Comparison of ENCODE assay signal across 7 mouse cellular contexts in the genomic region with DNA sequence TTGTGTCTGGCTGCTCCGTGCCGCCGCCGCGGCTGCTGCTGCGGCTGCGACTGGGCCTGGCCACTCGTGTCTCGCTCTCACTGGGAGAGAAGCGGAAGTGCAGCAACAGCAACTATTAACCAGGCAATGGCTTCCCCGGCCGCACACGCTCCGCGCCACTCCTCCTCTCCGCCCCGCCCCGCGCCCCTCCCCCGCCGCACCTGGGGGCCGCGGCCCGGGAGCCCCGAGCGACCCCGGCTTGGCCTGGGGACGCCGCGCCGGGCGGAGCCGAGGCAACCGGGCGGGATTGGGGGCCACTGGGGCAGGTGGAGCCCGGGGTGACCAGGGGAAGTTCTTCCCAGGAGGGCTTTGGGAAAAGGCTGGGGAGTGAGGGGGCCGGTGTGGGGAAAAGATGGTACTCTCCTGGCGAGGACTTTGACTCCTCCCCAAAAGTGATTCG. TPM values are rescaled to one million over a fixed set of nuclear protein-coding genes. Genes with fewer than 3 reads are reported as not detected.
DNase-seq lines count a peak whose midpoint lies in the region; ATAC-seq lines count a peak whose summit lies in the region.

Gene Ube2e1, minus strand, starts transcription at position 167 of the 439 bp plus-strand sequence.

- intact Hi-C loops in gastrocnemius, postnatal 36 days (cut with DNase I), result no loop called here
- intact Hi-C loops in left cerebral cortex, postnatal 36 days (cut with DNase I), result loop anchor here (5.0 kb wide), 1 partner anchor 59 kb away; the partner anchor contains the start of genes Nkiras1 and Rpl15

- under 1% methylated on average over 38 of the region's 39 CpGs for WGBS in intestine, embryonic 15.5 days
- 0% methylated on average over 25 of the region's 39 CpGs for WGBS in midbrain, embryonic 10.5 days

- DNase-seq in adrenal gland, adult (ENCODE audit: inconsistent age in 2 of 2, low spot score in 1 of 2), result peak; percentile 84 to 96
- DNase-seq in embryo, embryonic 10 days (ENCODE audit: low spot score), result peak; percentile 80
- peak; percentile 51 to 57 for DNase-seq in gastrocnemius, postnatal 36 days
- DNase-seq in left cerebral cortex, postnatal 36 days (ENCODE audit: low spot score in 2 of 2), result peak; percentile 73 to 75
- peak; percentile 84 for DNase-seq in midbrain, embryonic 10.5 days (ENCODE audit: low spot score)
- peak; percentile 55 to 58 for DNase-seq in right cerebral cortex, postnatal 36 days (ENCODE audit: low spot score in 2 of 2)

- peaks cover 9% of the 10 kb centered on the region; the same call in 1 of the 2 replicates for H3K4me1 ChIP-seq in intestine, embryonic 15.5 days (replicated peaks)
- H3K4me1 ChIP-seq in midbrain, embryonic 10.5 days, result peaks cover 39% of the 10 kb centered on the region

- H3K4me2 ChIP-seq in intestine, embryonic 15.5 days (replicated peaks), result peak within 1 kb of the TSS; percentile 85

- peak within 1 kb of the TSS; percentile 83 for H3K27ac ChIP-seq in intestine, embryonic 15.5 days
- H3K27ac ChIP-seq in midbrain, embryonic 10.5 days (replicated peaks), result peak within 1 kb of the TSS; percentile 96

- peak; percentile 93 for ATAC-seq in intestine, embryonic 15.5 days

- peak within 1 kb of the TSS; percentile 93 for H3K9ac ChIP-seq in intestine, embryonic 15.5 days

- H3K9me3 ChIP-seq in intestine, embryonic 15.5 days, result no peaks in the 10 kb centered on the region
- no peaks in the 10 kb centered on the region for H3K9me3 ChIP-seq in midbrain, embryonic 10.5 days (replicated peaks)

- peak within 1 kb of the TSS; percentile 88 for H3K4me3 ChIP-seq in intestine, embryonic 15.5 days (replicated peaks)
- H3K4me3 ChIP-seq in midbrain, embryonic 10.5 days, result peak within 1 kb of the TSS; percentile 91

- H3K27me3 ChIP-seq in intestine, embryonic 15.5 days (replicated peaks), result no peaks in the 10 kb centered on the region
- no peaks in the 10 kb centered on the region for H3K27me3 ChIP-seq in midbrain, embryonic 10.5 days (ENCODE audit: low read depth, poor library complexity, severe bottlenecking)

- no peaks in the 10 kb centered on the region for H3K36me3 ChIP-seq in intestine, embryonic 15.5 days
- H3K36me3 ChIP-seq in midbrain, embryonic 10.5 days, result peaks cover 10% of the 10 kb centered on the region

RNA-seq across cellular contexts. Expression of gene Ube2e1, which starts in this region (rescaled TPM):
- total RNA-seq in gastrocnemius, postnatal 36 days (2021), result 100 to 1,000 TPM; 105 TPM
- polyA plus RNA-seq in intestine, embryonic 15.5 days (2015; fragmentation: Nextera tagmentation; extraction: Ambion mirVana), result 121 and 130 TPM in 2 replicates
- 100 to 1,000 TPM; 121 to 122 TPM for total RNA-seq in left cerebral cortex, postnatal 36 days (2021)
- polyA plus RNA-seq in midbrain, embryonic 10.5 days (2016; fragmentation: Nextera tagmentation; extraction: Ambion mirVana), result 174 TPM in 2 replicates

Comparison
In these comparisons a context has a peak if more than half of its experiments do, and no peak if none do; other contexts are left out.
1. Peak in every context shown above with its lines: DNase-seq, ATAC-seq, H3K4me3 ChIP-seq and H3K27ac ChIP-seq.